11 mouse cellular contexts compared by ENCODE assay signal in genomic region chr6:124544466-124544865, GRCm38 (mm10). TPM values are rescaled to one million over a fixed set of nuclear protein-coding genes. Genes with fewer than 3 reads are reported as not detected.
DNase-seq lines count a peak whose midpoint lies in the region; ATAC-seq and TF ChIP-seq lines count a peak whose summit lies in the region.
"Had no signal": no experiment of that assay in that cellular context is flagged by ENCODE, and none has a peak within 500 bp of the region (broad histone marks: within the 10 kb centered on the region; RNA-seq: fewer than 3 reads in every experiment).

No protein-coding gene starts in this region.

- POLR2A ChIA-PET in Patski (lab: Charles Lee): no interaction called here

- no peak for ATAC-seq in Patski

- no peak overlapping the region for H3K27ac ChIP-seq in CH12.LX (ENCODE audit: insufficient read depth, low read depth)
- H3K27ac ChIP-seq: limb, embryonic 10.5 days; stomach, embryonic 15.5 days had no signal

- no peaks in the 10 kb centered on the region for H3K9me3 ChIP-seq in CH12.LX (replicated peaks; ENCODE audit: low read length)
- H3K9me3 ChIP-seq: limb, embryonic 10.5 days; stomach, embryonic 15.5 days had no signal

- TF ChIP-seq CTCF in CH12.LX (conservative IDR thresholded peaks at IDR 0.05 in 1 of 2, IDR thresholded peaks at IDR 0.05 in 1 of 2; ENCODE audit: low read depth in 2 of 2, low read length in 2 of 2): peak in 1 of 2 experiments; percentile 59; a peak in 2 of 4 replicates
- TF ChIP-seq CTCF in Patski (IDR thresholded peaks at IDR 0.05): peak; percentile 21

- CTCF ChIA-PET in Patski (lab: Charles Lee): interaction anchor here (1.2 kb wide), 1 partner anchor 52 kb away, joined by 5 read pairs; the partner anchor contains the start of gene C1rl

- dilution Hi-C loops in CH12.LX (cut with MboI; ENCODE audit: extremely low pct_ligation_motif_present, extremely low pct_unique_long_range_greater_than_20kb, low sequenced_read_pairs): no loop called here

- no peak for TF ChIP-seq POLR2A in CH12.LX (IDR thresholded peaks at IDR 0.05; ENCODE audit: low read depth, low read length)

- H3K36me3 ChIP-seq in CH12.LX (replicated peaks in 1 of 2; ENCODE audit: control insufficient read depth in 1 of 2, insufficient read depth in 1 of 2, low read length in 1 of 2): no peaks in the 10 kb centered on the region
- H3K36me3 ChIP-seq: limb, embryonic 10.5 days; stomach, embryonic 15.5 days had no signal

- H3K4me2 ChIP-seq in CH12.LX (ENCODE audit: insufficient read depth, low read depth, poor library complexity, severe bottlenecking): no peak overlapping the region
- H3K4me2 ChIP-seq: stomach, embryonic 15.5 days had no signal

- H3K4me3 ChIP-seq in CH12.LX (replicated peaks in 1 of 3; ENCODE audit: low read depth in 2 of 3, low read length in 2 of 3, poor library complexity in 1 of 3): no peak overlapping the region
- H3K4me3 ChIP-seq: limb, embryonic 10.5 days; stomach, embryonic 15.5 days had no signal

- no peak overlapping the region for H3K9ac ChIP-seq in CH12.LX (ENCODE audit: insufficient read depth, low read depth)
- H3K9ac ChIP-seq: stomach, embryonic 15.5 days had no signal

- in situ Hi-C loops in CH12.LX (cut with MboI; ENCODE audit: low pct_ligation_motif_present, low pct_unique_long_range_greater_than_20kb, low sequenced_read_pairs) (loop anchor here (10.0 kb wide), 1 partner anchor 70 kb away; no protein-coding TSS in a partner anchor), Patski (cut with MboI; ENCODE audit: low pct_unique_long_range_greater_than_20kb) (loop anchor here (10.0 to 25.0 kb wide), 3 partner anchors 70 to 607 kb away; no protein-coding TSS in a partner anchor)

- DNase-seq in layer of hippocampus, postnatal 10 days (ENCODE audit: low spot score in 2 of 2): peak; percentile 14 to 24
- DNase-seq in layer of hippocampus, adult 18-20 months (ENCODE audit: low spot score in 2 of 2): no peak
- DNase-seq in CH12.LX (ENCODE audit: extremely low read depth) (no peak), Patski (ENCODE audit: low read depth, low spot score) (no peak)
- DNase-seq in kidney, postnatal 14 days: peak; percentile 15
- DNase-seq in cerebellum, adult 9-10 months: no peak
- no peak for DNase-seq in layer of hippocampus, adult 11-12 months (ENCODE audit: low spot score)

- no peaks in the 10 kb centered on the region for H3K79me2 ChIP-seq in CH12.LX (replicated peaks; ENCODE audit: control insufficient read depth, extremely low read depth, insufficient read depth, poor library complexity, severe bottlenecking)

- TF ChIP-seq EP300 in CH12.LX (IDR thresholded peaks at IDR 0.05; ENCODE audit: low read length): no peak

- H3K4me1 ChIP-seq in CH12.LX (ENCODE audit: control insufficient read depth in 1 of 2, insufficient read depth in 2 of 2): peaks cover 2 to 9% of the 10 kb centered on the region in 2 experiments; a peak in 1 of 4 replicates
- H3K4me1 ChIP-seq: limb, embryonic 10.5 days; stomach, embryonic 15.5 days had no signal

- TF ChIP-seq RAD21 in CH12.LX (IDR thresholded peaks at IDR 0.05; ENCODE audit: low read depth, low read length): peak; percentile 47

- H3K27me3 ChIP-seq in CH12.LX (replicated peaks) (no peaks in the 10 kb centered on the region), Patski (no peaks in the 10 kb centered on the region)
- H3K27me3 ChIP-seq: stomach, embryonic 15.5 days had no signal

TF ChIP-seq in CH12.LX, 34 proteins besides CTCF, POLR2A, EP300 and RAD21:
- no peak for TF ChIP-seq SIN3A (IDR thresholded peaks at IDR 0.05; ENCODE audit: low read length)
- TF ChIP-seq KAT2A (IDR thresholded peaks at IDR 0.05; ENCODE audit: insufficient replicate concordance, low read length): no peak
- no peak for TF ChIP-seq JUND (conservative IDR thresholded peaks at IDR 0.05; ENCODE audit: low read depth, low read length)
- no peak for TF ChIP-seq MAFK (IDR thresholded peaks at IDR 0.05; ENCODE audit: insufficient replicate concordance, low read length)
- TF ChIP-seq SMC3 (IDR thresholded peaks at IDR 0.05; ENCODE audit: low read depth, low read length): peak; percentile 19
- no peak for TF ChIP-seq USF2 (conservative IDR thresholded peaks at IDR 0.05; ENCODE audit: low read depth, low read length)
- no peak for TF ChIP-seq MXI1 (IDR thresholded peaks at IDR 0.05; ENCODE audit: low read depth, low read length)
- TF ChIP-seq ZNF384 (IDR thresholded peaks at IDR 0.05; ENCODE audit: low read depth, low read length): peak; percentile 64
- no peak for TF ChIP-seq POLR2AphosphoS2 (IDR thresholded peaks at IDR 0.05; ENCODE audit: low read depth, low read length)
- no peak for TF ChIP-seq RCOR1 (conservative IDR thresholded peaks at IDR 0.05; ENCODE audit: low read depth, low read length)

RNA-seq across cellular contexts. Expression of gene C1s1, which starts 2.3 kb away (rescaled TPM):
- total RNA-seq in layer of hippocampus, postnatal 10 days (2021): 1 to 10 TPM; 1.2 to 1.3 TPM
- 1 to 10 TPM in 1 of 2 experiments, under 1 TPM in 1; 0.84 to 1.6 TPM for total RNA-seq in layer of hippocampus, adult 18-20 months (2021)
- total RNA-seq in CH12.LX (2012; rRNA removed): 0.55 and 0.80 TPM in 2 replicates
- total RNA-seq in CH12.LX (2014; rRNA removed): 1.3 and 1.8 TPM in 2 replicates
- 2.4 and 4.8 TPM in 2 replicates for polyA plus RNA-seq in CH12.LX (2012; ENCODE audit: insufficient read length, low read depth)
- polyA plus RNA-seq in Patski (2021): 60.3 TPM

RNA-seq across cellular contexts. Expression of gene C1rb, which starts 25.6 kb away (rescaled TPM):
- under 1 TPM in 1 of 2 experiments, not detected in 1; 0.16 TPM for total RNA-seq in layer of hippocampus, postnatal 10 days (2021)
- under 1 TPM in 1 of 2 experiments, not detected in 1; 0.20 TPM for total RNA-seq in layer of hippocampus, adult 18-20 months (2021)
- total RNA-seq in CH12.LX (2012; rRNA removed) (not detected in 2 replicates), CH12.LX (2014; rRNA removed) (not detected in 2 replicates)
- polyA plus RNA-seq in CH12.LX (2012; ENCODE audit: insufficient read length, low read depth) (not detected in 2 replicates), Patski (2021) (7.9 TPM)
- polyA plus RNA-seq: embryonic facial prominence, embryonic 14.5 days; heart, embryonic 14.5 days; limb, embryonic 10.5 days; stomach, embryonic 15.5 days had no signal

RNA-seq across cellular contexts. Expression of gene C1ra, which starts 32.3 kb away (rescaled TPM):
- under 1 TPM; 0.30 to 0.47 TPM for total RNA-seq in layer of hippocampus, postnatal 10 days (2021)
- total RNA-seq in layer of hippocampus, adult 18-20 months (2021): 1 to 10 TPM; 1.2 TPM
- total RNA-seq in CH12.LX (2012; rRNA removed) (8.4 and 9.9 TPM in 2 replicates), CH12.LX (2014; rRNA removed) (19.8 and 20.1 TPM in 2 replicates)
- polyA plus RNA-seq in CH12.LX (2012; ENCODE audit: insufficient read length, low read depth) (21.9 TPM in 2 replicates), Patski (2021) (59.0 TPM)

RNA-seq across cellular contexts. Expression of gene C1rl, which starts 51.6 kb away (rescaled TPM):
- total RNA-seq in layer of hippocampus, postnatal 10 days (2021): under 1 TPM; 0.25 to 0.34 TPM
- under 1 TPM; 0.22 to 0.38 TPM for total RNA-seq in layer of hippocampus, adult 18-20 months (2021)
- total RNA-seq in CH12.LX (2012; rRNA removed) (0.38 and 0.59 TPM in 2 replicates), CH12.LX (2014; rRNA removed) (1.0 and 1.2 TPM in 2 replicates)
- polyA plus RNA-seq in CH12.LX (2012; ENCODE audit: insufficient read length, low read depth) (2.1 and 2.4 TPM in 2 replicates), Patski (2021) (20.3 TPM)

Comparison
In these comparisons a context has a peak if more than half of its experiments do, and no peak if none do; other contexts are left out.
1. DNase-seq: peak in layer of hippocampus, postnatal 10 days (2 of 2) and kidney, postnatal 14 days (single experiment); none in layer of hippocampus, adult 18-20 months (0 of 2), CH12.LX (single experiment), Patski (single experiment), cerebellum, adult 9-10 months (single experiment) and layer of hippocampus, adult 11-12 months (single experiment).
2. RNA of gene C1ra, which starts 32.3 kb away (total RNA-seq): 8.4 to 20.1 TPM in CH12.LX; 1.2 TPM in layer of hippocampus, adult 18-20 months and 0.30 to 0.47 TPM in layer of hippocampus, postnatal 10 days; every median in the first group is over 4 times any median in the second.